Mouse (Mus musculus) myocyte (in vitro differentiated cells): ENCODE measurements at regions not wholly inside any gene's neighbourhood (a gene's known extent, or its start where the extent isn't known, plus 50 kb on each side); places are given as distances from the start of the nearest gene placed in this dataset.

Experiments used
- H3K27me3 ChIP-seq: one replicate; pipeline ENCODE4 v1.6.1; 2011; ENCODE audit not compliant: control insufficient read depth, insufficient read depth, insufficient read length
- H3K36me3 ChIP-seq: one replicate; pipeline ENCODE4 v1.6.1; 2011; ENCODE audit not compliant: control insufficient read depth, insufficient read depth
- H3K4me2 ChIP-seq: one replicate; pipeline ENCODE4 v1.6.1; 2011; ENCODE audit warnings: low read depth, control low read depth
- H3K4me3 ChIP-seq: one replicate; pipeline ENCODE4 v1.5.1; 2011; ENCODE audit warnings: mild to moderate bottlenecking, control low read depth, moderate library complexity
- H3K79me2 ChIP-seq: one replicate; pipeline ENCODE4 v1.6.1; 2011; ENCODE audit not compliant: control insufficient read depth, insufficient read depth
- H3ac ChIP-seq: one replicate; pipeline ENCODE4 v1.6.1; 2011; ENCODE audit not compliant: control insufficient read depth, insufficient read length
- CEBPB ChIP-seq: IDR thresholded peaks from 2 replicates; pipeline ENCODE4 v1.6.1; 2011; ENCODE audit warnings: mild to moderate bottlenecking, moderate library complexity; ENCODE audit not compliant: poor library complexity, insufficient read depth, severe bottlenecking
- E2F4 ChIP-seq: IDR thresholded peaks from one replicate; pipeline ENCODE4 v1.6.1; 2011; ENCODE audit warnings: mild to moderate bottlenecking, control low read depth, moderate library complexity; ENCODE audit not compliant: insufficient read depth
- MAX ChIP-seq: IDR thresholded peaks from one replicate; pipeline ENCODE4 v1.6.1; 2011; ENCODE audit warnings: low read depth, mild to moderate bottlenecking, control low read depth
- MYOD1 ChIP-seq, 3 experiments: IDR thresholded peaks; one replicate each; pipeline ENCODE4 v1.6.1; 2011; ENCODE audit warnings: control low read depth in 2 of 3, low read depth in 2 of 3, mild to moderate bottlenecking in 2 of 3, moderate library complexity in 1 of 3; ENCODE audit not compliant: insufficient read length in 2 of 3, control insufficient read depth in 1 of 3
- MYOG ChIP-seq, 3 experiments: IDR thresholded peaks; one replicate each; pipeline ENCODE4 v1.6.1; 2011; ENCODE audit warnings: control low read depth in 2 of 3, low read depth in 2 of 3, mild to moderate bottlenecking in 2 of 3; ENCODE audit not compliant: insufficient read length in 2 of 3, control insufficient read depth in 1 of 3, insufficient read depth in 1 of 3
- POLR2A ChIP-seq: IDR thresholded peaks from one replicate; pipeline ENCODE4 v1.6.1; 2011; ENCODE audit warnings: low read depth, mild to moderate bottlenecking, control low read depth, moderate library complexity; ENCODE audit not compliant: insufficient read length
- POLR2AphosphoS2 ChIP-seq: IDR thresholded peaks from one replicate; pipeline ENCODE4 v1.6.1; 2011; ENCODE audit warnings: low read depth, control low read depth; ENCODE audit not compliant: insufficient read length
- REST ChIP-seq: IDR thresholded peaks from one replicate; pipeline ENCODE4 v1.6.1; 2011; ENCODE audit warnings: mild to moderate bottlenecking, control low read depth, moderate library complexity; ENCODE audit not compliant: insufficient read depth, insufficient read length
- SRF ChIP-seq: IDR thresholded peaks from one replicate; pipeline ENCODE4 v1.6.1; 2011; ENCODE audit warnings: low read depth; ENCODE audit not compliant: control insufficient read depth, insufficient read length
- TCF12 ChIP-seq: IDR thresholded peaks from one replicate; pipeline ENCODE4 v1.6.1; 2011; ENCODE audit warnings: mild to moderate bottlenecking, control low read depth; ENCODE audit not compliant: poor library complexity, insufficient read depth, severe bottlenecking
- TCF3 ChIP-seq: IDR thresholded peaks from one replicate; pipeline ENCODE4 v1.6.1; 2011; ENCODE audit warnings: low read depth, control low read depth; ENCODE audit not compliant: insufficient read length
- USF1 ChIP-seq: IDR thresholded peaks from one replicate; pipeline ENCODE4 v1.6.1; 2011; ENCODE audit warnings: low read depth, mild to moderate bottlenecking, control low read depth, moderate library complexity

GRCm38 (mm10) chr16:77796926-77797325 lies 195.0 kb upstream of the Gm11146 start:
- Histone ChIP-seq H3K4me2 (no peak overlapping the region), H3K79me2 (no peaks in the 10 kb centered on the region), H3K4me3 (no peak overlapping the region), H3ac (no peak overlapping the region), H3K27me3 (no peaks in the 10 kb centered on the region), H3K36me3 (no peaks in the 10 kb centered on the region)
- no peak for TF ChIP-seq E2F4
- no peak for TF ChIP-seq POLR2A
- TF ChIP-seq USF1 = no peak

DNA sequence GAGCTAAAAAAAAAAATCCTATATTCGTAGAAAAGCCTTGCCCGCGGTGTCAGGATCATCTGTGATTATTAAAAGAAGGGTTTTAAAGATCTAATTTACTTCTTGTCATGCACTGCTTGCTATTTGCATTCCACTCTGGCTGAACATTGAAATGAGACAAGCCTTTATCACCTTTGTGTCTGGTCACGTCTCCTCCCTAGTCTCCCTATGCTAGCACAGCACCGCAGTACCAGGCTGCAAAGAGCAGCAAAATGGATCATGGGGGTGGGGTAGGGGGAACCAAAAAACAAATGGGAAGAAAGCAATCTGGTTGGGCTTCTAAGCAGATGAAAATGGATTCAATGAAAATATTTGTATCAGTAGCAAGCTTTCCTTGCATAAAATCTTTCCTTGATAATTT lies 187.8 kb upstream of the Gm11146 start:
- Histone ChIP-seq H3ac (no peak overlapping the region), H3K4me3 (no peak overlapping the region), H3K4me2 (no peak overlapping the region), H3K27me3 (no peaks in the 10 kb centered on the region), H3K79me2 (no peaks in the 10 kb centered on the region), H3K36me3 (no peaks in the 10 kb centered on the region)
- no peak for TF ChIP-seq USF1
- no peak for TF ChIP-seq REST
- TF ChIP-seq TCF3 = no peak
- TF ChIP-seq POLR2AphosphoS2 = no peak
- no peak for TF ChIP-seq SRF
- no peak for TF ChIP-seq MYOG (IDR thresholded peaks at IDR 0.05; ENCODE audit: control insufficient read depth in 1 of 3, insufficient read depth in 1 of 3, insufficient read length in 2 of 3, low read depth in 2 of 3)
- TF ChIP-seq CEBPB = no peak
- TF ChIP-seq E2F4 = no peak
- TF ChIP-seq MYOD1 (IDR thresholded peaks at IDR 0.05; ENCODE audit: control insufficient read depth in 1 of 3, insufficient read length in 2 of 3, low read depth in 2 of 3) = no peak
- TF ChIP-seq TCF12 = no peak

- Histone ChIP-seq H3K4me3 (no peak overlapping the region), H3K36me3 (no peaks in the 10 kb centered on the region), H3K79me2 (no peaks in the 10 kb centered on the region), H3ac (no peak overlapping the region), H3K27me3 (no peaks in the 10 kb centered on the region), H3K4me2 (no peak overlapping the region)
- no peak for TF ChIP-seq POLR2AphosphoS2
- no peak for TF ChIP-seq SRF
- no peak for TF ChIP-seq TCF3
- no peak for TF ChIP-seq MYOG (IDR thresholded peaks at IDR 0.05; ENCODE audit: control insufficient read depth in 1 of 3, insufficient read depth in 1 of 3, insufficient read length in 2 of 3, low read depth in 2 of 3)
- no peak for TF ChIP-seq E2F4
- no peak for TF ChIP-seq MAX
These were observed 187.3 kb upstream of the Gm11146 start for GRCm38 (mm10) chr16:77789206-77789605.

GRCm38 (mm10) chr16:77788781-77789150 lies 186.9 kb upstream of the Gm11146 start:
- H3ac ChIP-seq = no peak overlapping the region
- TF ChIP-seq CEBPB (no peak), REST (no peak), POLR2A (no peak)
- H3K4me2 ChIP-seq = no peak overlapping the region
- no peaks in the 10 kb centered on the region for H3K79me2 ChIP-seq
- no peaks in the 10 kb centered on the region for H3K27me3 ChIP-seq
- no peaks in the 10 kb centered on the region for H3K36me3 ChIP-seq
- no peak overlapping the region for H3K4me3 ChIP-seq

DNA sequence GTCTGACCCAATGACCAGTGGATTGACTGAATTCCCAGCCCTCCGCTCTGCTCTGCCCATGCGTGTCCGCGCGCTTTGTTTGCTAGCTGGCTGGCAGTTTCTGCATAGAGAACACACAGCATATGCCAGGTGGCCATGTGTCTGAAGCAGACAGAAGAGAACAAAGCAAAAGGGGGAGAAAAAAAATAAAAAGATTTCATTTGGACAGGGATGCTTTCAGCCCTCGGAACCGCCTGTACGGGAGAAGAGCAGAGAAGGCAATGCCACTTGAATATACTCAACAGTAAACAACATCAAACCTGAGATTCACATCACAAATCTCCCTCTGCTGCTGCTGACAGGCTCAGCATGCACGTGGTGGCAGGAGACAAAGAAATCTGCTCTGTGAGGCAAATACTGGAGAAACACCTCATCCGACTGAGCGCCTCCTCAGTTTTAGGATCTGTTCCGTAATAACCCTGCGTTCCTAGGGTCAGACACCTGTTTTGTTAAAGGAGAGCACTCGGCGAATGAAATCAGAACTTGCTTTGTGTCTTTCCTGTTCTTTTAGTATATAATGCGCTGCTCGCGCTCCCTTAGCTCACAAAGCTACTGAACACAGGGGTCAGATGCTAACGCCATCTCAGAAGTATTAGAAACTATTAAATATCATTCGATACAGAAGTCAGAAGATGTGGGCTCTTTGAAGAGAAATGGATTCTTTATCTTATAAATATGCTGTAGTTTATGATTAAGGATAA lies 186.3 kb upstream of the Gm11146 start:
- H3K27me3 ChIP-seq = no peaks in the 10 kb centered on the region
- no peak overlapping the region for H3K4me2 ChIP-seq
- TF ChIP-seq REST (no peak), TCF12 (no peak)
- H3K36me3 ChIP-seq = no peaks in the 10 kb centered on the region
- H3K4me3 ChIP-seq = no peak overlapping the region
- H3K79me2 ChIP-seq = no peaks in the 10 kb centered on the region
- no peak overlapping the region for H3ac ChIP-seq

DNA sequence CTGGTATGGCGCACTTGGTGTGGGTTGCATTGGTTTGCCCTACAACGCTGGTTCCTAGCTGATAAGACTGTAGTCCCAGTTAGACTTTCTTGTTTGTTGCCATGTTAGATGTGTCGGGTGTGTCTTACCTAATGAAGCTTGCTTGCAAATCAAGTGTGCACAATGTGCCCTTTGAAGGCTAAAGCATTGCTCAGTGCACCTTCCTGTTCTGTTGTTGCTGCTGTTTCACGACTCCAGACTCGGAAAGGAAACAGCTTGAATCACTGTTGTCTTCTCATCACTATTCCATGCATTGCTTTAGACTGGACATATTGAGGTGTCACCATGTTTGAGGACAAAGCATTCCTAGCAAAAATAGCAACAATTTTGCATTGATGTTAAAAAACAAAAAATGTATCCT lies 185.1 kb upstream of the Gm11146 start:
- Histone ChIP-seq H3K4me2 (no peak overlapping the region), H3K4me3 (no peak overlapping the region), H3K27me3 (no peaks in the 10 kb centered on the region), H3ac (no peak overlapping the region), H3K36me3 (no peaks in the 10 kb centered on the region), H3K79me2 (no peaks in the 10 kb centered on the region)
- TF ChIP-seq TCF3 (no peak), MYOD1 (IDR thresholded peaks at IDR 0.05; ENCODE audit: control insufficient read depth in 1 of 3, insufficient read length in 2 of 3, low read depth in 2 of 3) (no peak)
